Mouse (Mus musculus) mammary gland, adult 2 months (tissue): ENCODE data around the gene Obox6. TPM values are rescaled to one million over a fixed set of nuclear protein-coding genes. Genes with fewer than 3 reads are reported as not detected.

Source experiments
- polyA plus RNA-seq: library from polyadenylated mRNA; depleted of rRNA; stranded (reverse); fragments of >200 nt; gene quantifications from 2 replicates; pipeline ENCODE4 v1.2.3, GENCODE M21; 2012; ENCODE audit warnings: low replicate concordance; rRNA removed

Obox6 gene
- polyA plus RNA-seq: not detected in 2 replicates

DNA sequence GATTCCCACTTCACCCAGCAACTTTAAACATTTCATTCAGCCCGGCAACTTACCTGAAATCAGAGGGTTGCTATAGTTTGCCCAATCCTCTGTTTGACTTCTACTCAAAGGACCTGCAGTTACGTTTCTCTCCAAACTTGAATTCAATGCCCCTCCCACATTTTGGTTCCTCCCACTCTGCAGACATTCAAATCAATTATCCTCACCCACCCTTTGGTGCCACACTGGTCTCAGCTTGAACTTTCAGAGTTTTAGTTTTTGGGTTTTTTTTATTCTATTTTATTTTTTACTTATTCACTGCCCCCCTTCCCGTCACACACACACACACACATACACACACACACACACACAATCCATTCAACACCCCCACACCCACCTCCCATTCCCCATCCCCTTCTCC lies at the start of gene Obox6:
Gene Obox6, minus strand, starts transcription at position 101 of the 400 bp plus-strand sequence.

DNA sequence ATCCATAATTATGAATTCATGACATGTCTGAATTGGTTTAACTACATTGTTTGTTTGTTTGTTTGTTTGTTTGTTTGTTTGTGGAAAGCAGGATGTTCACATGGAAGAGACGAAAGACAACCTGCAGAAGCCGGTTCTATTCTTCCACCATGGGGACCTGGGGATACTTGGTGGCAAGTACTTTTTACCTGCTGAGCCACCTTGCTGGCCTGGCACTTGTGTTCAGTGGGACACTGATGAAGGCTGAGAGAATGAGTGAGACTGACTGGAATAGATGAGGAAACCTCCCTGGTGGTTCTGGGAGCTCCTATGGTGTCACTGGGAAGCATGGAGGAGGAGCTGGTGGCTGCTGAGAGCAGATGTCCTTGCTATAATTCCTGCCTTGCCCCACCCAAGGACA lies 42.8 kb upstream of the Obox6 start, which contains the start of gene Crxos:
Gene Crxos, plus strand, starts transcription at position 301 of the 400 bp plus-strand sequence.

DNA sequence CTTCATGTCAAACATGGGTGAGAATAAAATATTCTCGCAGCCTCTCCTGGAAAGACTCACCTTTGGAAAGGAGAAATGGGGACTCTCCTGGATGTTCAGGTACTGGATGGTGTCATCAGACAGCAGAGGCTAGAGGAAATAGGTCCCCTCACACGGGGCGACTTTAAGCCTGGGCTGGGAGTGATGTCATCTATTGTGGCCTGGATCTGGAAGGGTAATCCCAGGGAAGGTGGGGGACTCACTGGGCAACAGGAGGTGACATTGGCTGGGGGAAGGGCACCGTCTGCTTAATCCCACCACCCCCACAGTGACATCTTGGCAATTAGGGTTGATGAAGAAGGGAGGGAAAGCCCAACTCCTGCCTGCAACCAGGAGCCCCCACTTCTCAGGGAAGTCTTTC lies 40.3 kb upstream of the Obox6 start, which contains the start of gene Crx:
Gene Crx, minus strand, starts transcription at position 213 of the 400 bp plus-strand sequence.

Other genes with a start within 250 kb of the Obox6 start
- gene Obox3, start 199.8 kb downstream of the Obox6 start, polyA plus RNA-seq: not detected in 2 replicates
- gene Obox5, start 89.5 kb downstream of the Obox6 start, polyA plus RNA-seq: not detected in 2 replicates
- gene Crx, start 40.3 kb upstream of the Obox6 start, polyA plus RNA-seq: not detected in 2 replicates
- gene Crxos, start 42.9 kb upstream of the Obox6 start, polyA plus RNA-seq: not detected in 2 replicates
- 617 and 770 TPM in 2 replicates for gene Selenow, start 82.7 kb upstream of the Obox6 start, polyA plus RNA-seq
- 72.8 and 184 TPM in 2 replicates for gene Nop53, start 106.4 kb upstream of the Obox6 start, polyA plus RNA-seq
- 226 and 292 TPM in 2 replicates for gene Ehd2, start 127.9 kb upstream of the Obox6 start, polyA plus RNA-seq
- gene Bicra, start 208.2 kb upstream of the Obox6 start, polyA plus RNA-seq: 10.1 and 43.2 TPM in 2 replicates
- 0.03 and 0.05 TPM in 2 replicates for gene Zfp541, start 222.1 kb upstream of the Obox6 start, polyA plus RNA-seq